Mouse (Mus musculus) cortical plate, adult 2 months (tissue): ENCODE data around the gene Npas2. TPM values are rescaled to one million over a fixed set of nuclear protein-coding genes. Genes with fewer than 3 reads are reported as not detected.

Source experiments
- H3K27ac ChIP-seq: fragments of 200-500 bp; 2 replicates; pipeline ENCODE4 v1.5.1; 2012; ENCODE audit warnings: low read length, control low read depth, inconsistent platforms; ENCODE audit not compliant: insufficient read depth
- H3K4me1 ChIP-seq: fragments of 200-500 bp; 2 replicates; pipeline ENCODE4 v1.6.1; 2011; ENCODE audit warnings: low read length; ENCODE audit not compliant: control insufficient read depth, insufficient read depth
- H3K4me3 ChIP-seq: fragments of 200-500 bp; 2 replicates; pipeline ENCODE4 v1.5.1; 2011; ENCODE audit warnings: mild to moderate bottlenecking, low read length, control low read depth; ENCODE audit not compliant: insufficient read depth
- CTCF ChIP-seq: fragments of 200-500 bp; IDR thresholded peaks from 2 replicates; pipeline ENCODE4 v1.5.1; 2011; ENCODE audit warnings: mild to moderate bottlenecking, control low read depth, low read length; ENCODE audit not compliant: insufficient read depth; ENCODE audit errors: extremely low read depth
- POLR2A ChIP-seq: fragments of 200-500 bp; IDR thresholded peaks from 2 replicates; pipeline ENCODE4 v1.6.1; 2011; ENCODE audit warnings: mild to moderate bottlenecking, low read length, control low read depth; ENCODE audit not compliant: insufficient read depth; ENCODE audit errors: extremely low read depth
- polyA plus RNA-seq: library from polyadenylated mRNA; depleted of rRNA; stranded (reverse); fragments of >200 nt; gene quantifications from 2 replicates; pipeline ENCODE4 v1.2.3, GENCODE M21; 2012; rRNA removed

Npas2 gene
- 21.9 and 22.9 TPM in 2 replicates for polyA plus RNA-seq

DNA sequence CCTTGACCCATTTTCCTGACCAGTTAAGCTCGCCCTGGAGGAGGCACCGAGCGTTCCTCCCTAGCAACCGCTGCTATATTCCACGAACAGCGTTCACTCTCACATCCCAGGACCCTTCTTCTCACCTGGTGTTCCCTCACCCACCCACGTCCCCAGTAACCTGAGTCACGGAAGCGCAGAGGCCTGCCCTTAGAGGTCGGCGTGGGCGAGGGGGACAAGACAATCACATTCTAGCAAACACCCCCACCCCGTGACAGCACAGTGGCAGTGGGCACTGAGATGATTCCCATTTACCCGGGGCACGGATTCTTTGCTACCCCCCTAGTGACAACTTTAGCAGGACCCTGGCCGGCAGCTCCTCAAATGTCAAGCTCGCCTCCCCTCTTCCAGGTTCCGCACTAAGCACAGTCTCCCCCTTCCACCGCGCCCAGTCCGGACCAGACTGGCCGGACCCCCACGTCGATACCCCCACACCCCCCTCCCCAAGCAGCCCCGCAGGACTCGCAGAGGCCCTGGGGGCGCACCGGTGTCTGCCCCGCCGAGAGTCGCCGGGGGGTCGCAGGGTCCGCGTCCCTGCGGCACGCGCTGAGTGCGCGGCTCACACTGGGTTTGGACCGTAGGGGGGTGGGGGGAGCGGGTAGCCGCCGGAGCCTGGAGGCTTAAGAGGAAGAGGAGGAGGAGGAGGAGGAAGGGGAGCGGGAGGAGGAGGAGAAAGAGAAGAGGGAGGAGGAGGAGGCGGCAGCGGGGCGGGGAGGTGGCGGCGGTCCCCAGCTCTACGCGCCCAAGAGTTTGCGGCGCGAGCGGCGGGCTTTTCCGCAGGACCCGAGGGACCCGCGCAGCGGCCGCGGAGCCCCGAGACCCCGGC lies at the start of gene Npas2:
TSS of gene Npas2 (plus strand) at position 735 of the 865 bp plus-strand sequence.
- no peaks in the 10 kb centered on the region; the same call in 1 of the 2 replicates for H3K4me1 ChIP-seq
- no peak for TF ChIP-seq POLR2A
- no peak for TF ChIP-seq CTCF
- H3K27ac ChIP-seq: peak within 1 kb of the TSS; percentile 96
- peak within 1 kb of the TSS; percentile 94 for H3K4me3 ChIP-seq

DNA sequence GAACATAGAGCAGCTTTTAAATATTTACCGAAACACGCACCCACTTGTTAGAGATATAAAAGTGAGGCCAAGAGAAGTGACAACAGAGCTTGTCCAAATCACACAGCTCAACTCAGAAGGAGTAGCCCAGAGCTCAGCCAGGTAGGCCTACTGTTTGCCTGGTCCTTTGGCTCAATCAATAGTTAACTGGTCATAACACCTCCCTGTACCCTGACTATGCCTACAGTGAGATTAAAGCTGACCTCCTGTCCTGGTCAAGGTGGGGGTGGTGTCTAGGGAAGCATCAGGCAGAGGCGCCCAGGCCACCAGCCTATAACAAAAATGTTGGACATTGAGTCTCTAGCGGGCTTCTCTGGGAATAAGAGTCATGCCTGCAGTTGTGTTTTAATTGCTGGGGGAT lies 36.8 kb upstream of the Npas2 start:
- no peak overlapping the region for H3K27ac ChIP-seq
- TF ChIP-seq CTCF (no peak), POLR2A (no peak)

DNA sequence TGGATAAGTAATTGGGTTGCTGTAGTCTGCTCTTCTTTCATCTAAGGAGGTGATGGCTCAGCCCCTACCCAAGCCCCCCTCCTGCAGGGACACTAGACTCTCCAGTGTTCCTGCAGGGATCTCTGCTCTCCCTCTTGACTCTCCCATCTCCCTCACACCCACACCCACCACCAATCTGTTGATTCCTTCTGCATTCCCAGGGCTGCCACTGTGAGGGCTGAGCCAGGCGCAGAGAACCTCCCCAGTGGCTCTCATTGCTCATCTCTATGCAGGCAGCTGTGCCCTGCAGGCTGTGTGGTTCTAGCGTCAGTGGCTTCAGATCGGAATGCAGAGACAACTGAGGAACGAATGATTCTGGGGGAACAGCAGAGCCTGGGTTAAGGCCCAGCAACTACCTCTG lies 33.4 kb upstream of the Npas2 start:
- H3K27ac ChIP-seq: no peak overlapping the region

More for the DNA sequence above, 36.8 kb upstream of the Npas2 start:
- Histone ChIP-seq H3K4me1 (0 out of 2 replicates have a peak, but pooled peaks cover 2% of the 10 kb centered on the region), H3K4me3 (no peak overlapping the region)

GRCm38 (mm10) chr1:39163077-39163476 lies 30.5 kb upstream of the Npas2 start:
- Histone ChIP-seq H3K4me1 (no peaks in the 10 kb centered on the region), H3K27ac (no peak overlapping the region)

More for the DNA sequence above, 33.4 kb upstream of the Npas2 start:
- Histone ChIP-seq H3K4me1 (0 out of 2 replicates have a peak, but pooled peaks cover 2% of the 10 kb centered on the region), H3K4me3 (no peak overlapping the region)
- TF ChIP-seq POLR2A (no peak), CTCF (no peak)

GRCm38 (mm10) chr1:39176690-39177089 lies 16.8 kb upstream of the Npas2 start:
- H3K4me3 ChIP-seq: no peak overlapping the region
- no peak for TF ChIP-seq CTCF
- no peak for TF ChIP-seq POLR2A
- H3K4me1 ChIP-seq: no peaks in the 10 kb centered on the region
- peak overlapping the region; percentile 82 for H3K27ac ChIP-seq

More at GRCm38 (mm10) chr1:39163077-39163476, 30.5 kb upstream of the Npas2 start:
- no peak for TF ChIP-seq POLR2A
- TF ChIP-seq CTCF: no peak
- no peak overlapping the region for H3K4me3 ChIP-seq

DNA sequence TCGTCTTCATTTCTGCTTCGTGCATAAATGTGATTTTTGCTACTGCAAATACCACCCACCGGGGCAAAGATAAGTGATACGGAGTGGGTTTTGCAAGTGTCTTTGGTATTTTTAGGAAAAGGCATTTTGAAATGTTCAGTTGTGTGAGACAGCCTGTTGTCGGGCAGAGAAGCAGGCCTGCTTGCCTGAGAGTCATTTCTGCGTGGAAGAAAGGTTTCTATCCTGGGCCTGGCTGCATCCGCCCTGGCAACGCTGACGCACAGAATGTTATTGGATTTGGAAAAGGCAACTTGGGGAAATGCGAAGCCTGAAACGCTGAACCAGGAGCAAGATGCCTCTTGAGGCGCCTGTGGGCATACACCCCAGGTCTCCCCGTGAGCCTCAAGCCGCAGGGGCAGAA lies 16.3 kb upstream of the Npas2 start:
- peak overlapping the region; percentile 82; the same call in 1 of the 2 replicates for H3K27ac ChIP-seq

GRCm38 (mm10) chr1:39179806-39180205 lies 13.7 kb upstream of the Npas2 start:
- Histone ChIP-seq H3K4me3 (no peak overlapping the region), H3K4me1 (no peaks in the 10 kb centered on the region)

More for the DNA sequence above, 16.3 kb upstream of the Npas2 start:
- H3K4me1 ChIP-seq: no peaks in the 10 kb centered on the region
- no peak overlapping the region for H3K4me3 ChIP-seq
- TF ChIP-seq POLR2A (0 out of 2 replicates have a peak, but pooled peaks have one; percentile 19), CTCF (no peak)

DNA sequence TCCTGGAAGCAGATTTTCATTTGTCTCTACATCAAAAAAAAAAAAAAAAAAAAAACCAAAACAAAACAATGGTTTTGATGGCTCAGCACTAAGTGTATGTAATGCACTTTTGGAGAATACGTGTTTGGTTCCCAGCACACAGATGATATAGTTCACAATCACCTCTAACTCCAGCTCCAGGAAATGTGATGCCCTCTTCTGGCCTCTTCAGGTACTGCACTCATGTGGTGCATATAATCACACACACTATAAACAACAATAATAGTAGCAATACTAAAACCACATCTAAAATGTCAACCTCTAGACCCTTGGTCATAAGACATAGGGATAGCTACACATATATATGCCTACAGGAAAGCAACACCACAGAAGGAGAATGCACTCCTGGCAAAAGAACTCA lies 13.0 kb upstream of the Npas2 start:
- H3K4me3 ChIP-seq: no peak overlapping the region
- no peak overlapping the region for H3K27ac ChIP-seq
- H3K4me1 ChIP-seq: no peaks in the 10 kb centered on the region
- TF ChIP-seq POLR2A: no peak
- no peak for TF ChIP-seq CTCF

More at GRCm38 (mm10) chr1:39179806-39180205, 13.7 kb upstream of the Npas2 start:
- no peak for TF ChIP-seq POLR2A
- no peak for TF ChIP-seq CTCF
- H3K27ac ChIP-seq: no peak overlapping the region

DNA sequence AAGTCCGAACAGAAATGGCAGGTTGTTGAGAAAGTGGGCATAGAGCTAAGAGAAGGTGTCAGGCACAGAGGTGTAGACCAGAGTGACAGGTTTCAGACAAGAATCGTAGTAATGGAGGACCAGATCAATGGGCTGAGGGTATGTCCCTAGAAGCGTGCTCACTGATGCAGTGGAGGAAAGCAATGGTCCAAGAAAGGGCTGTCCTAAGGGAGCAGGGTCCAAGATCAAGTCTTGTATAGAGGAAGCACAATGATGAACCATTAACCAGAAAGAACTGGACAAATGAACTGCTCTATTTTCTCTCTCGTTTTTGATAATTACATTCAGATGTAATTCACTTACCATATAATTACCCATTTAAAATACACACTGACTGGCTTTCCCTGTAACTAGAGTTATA lies 11.6 kb upstream of the Npas2 start:
- Histone ChIP-seq H3K4me1 (peaks cover 4% of the 10 kb centered on the region; the same call in 1 of the 2 replicates), H3K4me3 (no peak overlapping the region), H3K27ac (no peak overlapping the region)
- TF ChIP-seq POLR2A (no peak), CTCF (no peak)

GRCm38 (mm10) chr1:39185833-39186232 lies 7.7 kb upstream of the Npas2 start:
- TF ChIP-seq POLR2A: no peak
- no peak for TF ChIP-seq CTCF
- H3K27ac ChIP-seq: peak overlapping the region; percentile 21; the same call in 1 of the 2 replicates

GRCm38 (mm10) chr1:39186711-39187437 lies 6.7 kb upstream of the Npas2 start:
- H3K4me3 ChIP-seq: no peak overlapping the region
- TF ChIP-seq POLR2A: no peak
- no peak for TF ChIP-seq CTCF
- no peak overlapping the region for H3K27ac ChIP-seq
- peaks cover 4% of the 10 kb centered on the region for H3K4me1 ChIP-seq

More at GRCm38 (mm10) chr1:39185833-39186232, 7.7 kb upstream of the Npas2 start:
- H3K4me3 ChIP-seq: no peak overlapping the region
- peaks cover 4% of the 10 kb centered on the region; the same call in 1 of the 2 replicates for H3K4me1 ChIP-seq
